Mouse (Mus musculus) large intestine, adult 2 months (tissue): ENCODE data around the gene Fancd2os. TPM values are rescaled to one million over a fixed set of nuclear protein-coding genes. Genes with fewer than 3 reads are reported as not detected.

Experiments used
- DNase-seq: peaks from one replicate; pipeline ENCODE4 v3.0.0-alpha.2; 2012; ENCODE audit warnings: low read depth, low spot score
- WGBS: fragments of 180-500 bp; shearing (Covaris S2); methylation state at CpG from one replicate; pipeline ENCODE4 v1.1.7; 2018; 5-methylcytosine and 5-hydroxymethylcytosine counted together
- polyA plus RNA-seq: library from polyadenylated mRNA; depleted of rRNA; stranded (reverse); fragments of >200 nt; gene quantifications from 2 replicates; pipeline ENCODE4 v1.2.3, GENCODE M21; 2012; rRNA removed

Gene Fancd2os
- polyA plus RNA-seq, result not detected in 2 replicates

DNA sequence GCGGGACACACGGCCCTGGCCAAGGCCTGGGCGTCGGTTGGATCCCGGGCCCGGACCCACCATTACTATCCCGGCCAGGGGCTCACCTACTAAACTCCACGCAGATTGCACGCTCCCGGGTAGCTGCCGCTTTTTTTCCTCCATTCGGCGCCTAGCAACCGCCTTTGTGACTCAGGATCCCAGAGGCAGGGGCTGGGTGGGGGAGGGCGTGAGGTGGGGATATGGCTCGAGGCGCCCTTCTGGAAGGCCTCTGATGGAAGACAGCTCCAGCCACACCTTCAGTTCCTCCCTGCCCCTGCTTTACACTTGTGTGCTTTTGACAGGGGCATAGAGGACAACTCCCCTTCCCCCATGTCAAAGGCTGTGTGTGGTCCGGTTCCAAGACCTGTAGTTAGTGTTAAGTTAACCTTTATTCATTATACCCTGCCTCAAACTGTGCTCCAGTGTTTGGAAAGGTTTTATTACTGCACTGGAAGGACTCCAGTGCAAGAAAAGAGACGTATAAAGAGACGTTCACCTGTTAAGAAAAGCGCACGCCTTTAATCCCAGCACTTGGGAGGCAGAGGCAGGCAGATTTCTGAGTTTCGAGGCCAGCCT, at the start of gene Fancd2os:
Fancd2os (minus strand) TSS at position 173 of the 597 bp plus-strand sequence.
- WGBS, result 42% methylated on average over 23 of the region's 23 CpGs
- DNase-seq, result no peak

- 54% methylated on average over 4 of the region's 4 CpGs for WGBS
- no peak for DNase-seq
These were observed 49.7 kb upstream of the Fancd2os start for GRCm38 (mm10) chr6:113650197-113650640.

- WGBS, result 72% methylated on average over 7 of the region's 7 CpGs
- DNase-seq, result no peak
These were observed 49.1 kb upstream of the Fancd2os start for GRCm38 (mm10) chr6:113649346-113650196.

DNA sequence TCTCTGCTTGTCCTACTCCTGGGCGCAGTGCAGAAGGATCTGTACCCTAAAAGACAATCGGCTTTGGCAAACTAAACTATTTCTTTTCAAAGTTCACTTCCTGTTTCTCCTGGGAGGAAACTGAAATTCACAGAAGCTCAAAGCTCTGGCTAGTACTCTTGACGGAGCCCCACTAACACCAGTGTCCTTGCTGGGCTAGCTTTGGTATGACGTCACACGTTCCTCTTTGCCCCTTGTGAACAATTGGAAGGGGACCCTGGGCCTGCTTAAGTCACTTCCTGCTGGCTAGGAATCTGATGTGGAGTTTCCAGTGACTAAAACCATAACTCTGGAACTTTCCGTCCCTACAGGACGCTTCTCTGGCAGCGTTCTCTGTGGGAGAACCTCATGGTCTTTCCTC, 44.3 kb upstream of the Fancd2os start:
- no peak for DNase-seq
- 45% methylated on average over 8 of the region's 8 CpGs for WGBS

DNA sequence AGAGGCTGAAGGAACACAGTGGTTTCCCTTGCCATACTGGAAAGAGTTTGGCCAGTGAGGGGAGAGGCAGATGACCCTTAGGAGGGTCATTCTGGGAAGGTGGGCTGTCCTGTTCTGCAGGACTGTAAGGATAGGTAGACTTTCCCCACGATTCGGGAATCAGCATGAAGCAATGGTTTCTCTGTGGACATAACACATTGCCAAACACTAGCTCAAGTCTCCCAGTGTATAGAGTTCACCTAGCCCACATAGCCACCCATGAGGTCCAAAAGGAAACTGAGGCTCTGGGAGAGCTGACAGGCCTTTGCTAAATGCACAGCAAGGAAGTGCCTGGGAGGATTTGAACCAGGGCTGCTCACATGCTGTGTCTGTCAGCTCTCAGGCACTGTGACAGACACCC, 43.5 kb upstream of the Fancd2os start:
- 95% methylated on average over 2 of the region's 2 CpGs for WGBS
- no peak for DNase-seq

- no peak for DNase-seq
- 62% methylated on average over 4 of the region's 4 CpGs for WGBS
These were observed 42.5 kb upstream of the Fancd2os start for GRCm38 (mm10) chr6:113643021-113643420.

DNA sequence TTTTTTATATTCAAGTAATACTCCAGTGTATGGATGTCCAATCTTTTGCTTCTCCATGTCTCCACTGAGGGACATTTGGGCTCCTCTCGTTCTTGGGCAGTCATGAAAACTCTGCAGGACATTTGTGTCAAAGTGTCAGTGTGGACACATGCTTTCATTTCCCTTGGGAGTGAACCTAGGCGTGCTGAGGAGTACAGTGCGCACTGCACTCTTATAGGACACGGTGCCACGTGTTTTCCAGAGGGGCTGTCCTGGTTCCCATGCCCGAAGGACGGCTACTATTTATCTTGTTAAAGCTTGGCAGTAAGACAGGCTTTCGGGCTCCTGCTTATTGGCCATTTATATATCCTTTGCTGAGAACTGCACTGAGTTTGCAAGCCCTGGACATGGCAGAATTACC, 42.1 kb upstream of the Fancd2os start:
- 80% methylated on average over 8 of the region's 8 CpGs for WGBS
- DNase-seq, result no peak

GRCm38 (mm10) chr6:113639201-113639600, 38.7 kb upstream of the Fancd2os start:
- 57% methylated on average over 4 of the region's 4 CpGs for WGBS
- DNase-seq, result no peak

- no peak for DNase-seq
- WGBS, result 3% methylated on average over 37 of the region's 37 CpGs
These were observed 38.0 kb upstream of the Fancd2os start, which contains the start of gene Irak2 for GRCm38 (mm10) chr6:113638302-113639040. Irak2 (plus strand) TSS chr6:113638467.

GRCm38 (mm10) chr6:113632863-113633262, 32.3 kb upstream of the Fancd2os start:
- 90% methylated on average over 4 of the region's 4 CpGs for WGBS
- no peak for DNase-seq

- DNase-seq, result no peak
- 74% methylated on average over 5 of the region's 5 CpGs for WGBS
These were observed 29.8 kb upstream of the Fancd2os start for GRCm38 (mm10) chr6:113630322-113630721.

- WGBS, result 34% methylated on average over 5 of the region's 5 CpGs
- DNase-seq, result no peak
These were observed 24.7 kb upstream of the Fancd2os start for GRCm38 (mm10) chr6:113624989-113625770.

GRCm38 (mm10) chr6:113623941-113624751, 23.6 kb upstream of the Fancd2os start, which contains the start of gene Vhl:
Vhl (plus strand) TSS chr6:113623959.
- under 1% methylated on average over 75 of the region's 76 CpGs for whole genome bisulfite sequencing
- DNase-seq, result no peak

DNA sequence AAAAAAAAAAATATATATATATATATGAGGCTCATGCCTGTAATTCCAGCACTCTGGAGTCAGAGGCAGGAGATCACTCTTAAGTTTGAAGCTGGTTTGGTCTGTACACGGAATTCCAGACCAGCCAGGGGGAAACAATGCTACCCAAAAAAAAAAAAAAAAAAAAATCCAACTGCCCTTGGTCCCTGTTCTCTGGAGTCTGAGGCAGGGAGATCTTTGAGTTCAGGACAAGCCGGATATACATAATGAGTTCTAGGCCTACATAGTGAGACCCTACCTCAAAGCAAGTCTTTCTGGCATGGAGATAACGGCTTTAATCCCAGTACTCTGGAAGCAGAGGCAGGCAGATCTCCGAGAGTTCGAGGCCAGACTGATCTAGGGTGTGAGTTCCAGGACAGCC, 22.9 kb upstream of the Fancd2os start:
- WGBS, result 46% methylated on average over 5 of the region's 5 CpGs
- DNase-seq, result no peak

- 95% methylated on average over 4 of the region's 4 CpGs for WGBS
- DNase-seq, result no peak
These were observed 15.0 kb upstream of the Fancd2os start for GRCm38 (mm10) chr6:113615489-113615888.

DNA sequence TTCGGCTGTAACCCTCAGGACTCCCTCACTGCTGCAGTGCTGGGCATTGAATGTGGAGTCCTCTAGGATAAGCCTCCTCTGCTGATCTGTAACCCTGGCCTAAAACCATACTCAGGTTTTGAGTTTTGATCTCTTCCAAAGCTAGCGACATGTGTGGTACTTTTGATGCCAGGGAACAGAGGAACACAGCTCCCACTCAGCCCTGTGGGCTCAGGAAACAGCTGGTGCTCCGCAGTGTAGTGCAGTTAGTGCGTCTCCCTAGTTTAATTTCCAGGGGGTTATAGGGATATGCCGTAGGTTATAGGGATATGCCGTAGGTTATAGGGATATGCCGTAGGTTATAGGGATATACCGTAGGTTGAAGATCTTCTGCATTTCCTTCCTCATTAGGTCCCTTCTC, 14.5 kb upstream of the Fancd2os start:
- 96% methylated on average over 8 of the region's 8 CpGs for whole genome bisulfite sequencing

GRCm38 (mm10) chr6:113614152-113614551, 13.6 kb upstream of the Fancd2os start:
- no peak for DNase-seq
- 96% methylated on average over 7 of the region's 7 CpGs for WGBS

More for the DNA sequence above, 14.5 kb upstream of the Fancd2os start:
- DNase-seq, result no peak

- 88% methylated on average over 8 of the region's 8 CpGs for WGBS
- no peak for DNase-seq
These were observed 11.9 kb upstream of the Fancd2os start for GRCm38 (mm10) chr6:113612258-113612969.
